Mouse (Mus musculus) mouse trophoblast stem cell (cell line): Measurements from ENCODE around the gene Zranb1.

ENCODE experiments used
- in situ Hi-C, 2 experiments: fragments of 300-500 bp; cut with MseI, MboI; formaldehyde crosslinking; loops; 2 replicates in 1 of 2; 3 replicates in 1 of 2; pipeline ENCODE4 v1.15.1; 2025

The Zranb1 gene

DNA sequence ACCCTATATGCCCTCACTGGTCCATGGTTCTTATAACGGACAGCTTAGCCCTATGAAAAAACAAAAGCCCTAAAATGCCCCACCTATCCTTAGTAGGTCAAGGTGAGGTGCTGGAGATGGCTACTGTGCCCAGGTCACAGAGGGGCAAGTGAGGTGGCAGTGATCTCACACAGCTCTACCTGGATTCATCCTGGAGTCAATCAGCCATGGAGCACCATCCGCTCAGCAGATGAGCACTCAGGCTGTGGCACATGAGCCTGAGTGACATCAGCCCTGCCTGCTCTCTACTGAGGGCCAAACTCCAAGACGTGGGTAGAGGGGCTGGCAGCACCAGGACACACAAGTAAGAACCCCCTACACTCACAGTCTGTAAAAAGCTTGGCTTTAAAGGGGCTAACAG, 70.4 kb downstream of the Zranb1 start:
- in situ Hi-C loops, result no loop called here

DNA sequence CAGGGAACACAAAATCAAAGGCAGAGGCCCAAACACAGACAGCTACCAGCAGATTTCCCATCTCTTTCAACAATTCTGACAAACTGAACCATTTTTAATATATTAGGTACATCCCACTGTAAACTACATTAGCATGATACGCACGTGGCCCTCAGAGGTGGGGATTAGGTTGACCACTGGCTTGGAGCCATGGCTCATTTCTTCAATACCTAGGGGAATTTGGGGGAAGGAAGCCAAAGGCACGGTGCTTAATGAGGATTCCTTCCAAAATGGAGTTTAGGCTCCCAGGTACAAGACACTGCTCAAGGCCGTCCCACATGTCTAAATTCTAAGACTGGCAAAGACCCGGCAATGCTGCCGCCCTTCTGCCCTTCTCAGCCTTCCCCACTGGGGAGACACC, 71.3 kb downstream of the Zranb1 start:
- in situ Hi-C loops, result no loop called here

DNA sequence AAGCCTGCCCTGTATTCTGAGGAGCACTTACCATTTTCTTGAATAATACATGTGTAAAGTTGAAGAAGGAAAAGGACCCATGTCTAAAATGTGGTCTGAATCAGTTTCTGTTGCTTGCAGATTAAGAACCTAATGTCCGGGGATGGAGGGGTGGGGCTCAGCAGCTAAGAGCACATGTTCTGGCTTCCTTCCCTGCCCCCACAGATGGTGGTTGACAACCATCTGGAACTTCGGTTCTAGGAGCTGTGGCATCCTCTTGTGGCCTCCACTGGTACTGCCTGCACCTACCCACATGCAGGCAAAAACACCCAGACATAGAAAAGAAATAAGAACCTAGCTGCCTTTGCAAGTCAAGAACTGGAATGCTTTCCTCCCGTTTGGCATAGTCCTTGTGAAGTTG, 72.5 kb downstream of the Zranb1 start:
- in situ Hi-C loops, result no loop called here

DNA sequence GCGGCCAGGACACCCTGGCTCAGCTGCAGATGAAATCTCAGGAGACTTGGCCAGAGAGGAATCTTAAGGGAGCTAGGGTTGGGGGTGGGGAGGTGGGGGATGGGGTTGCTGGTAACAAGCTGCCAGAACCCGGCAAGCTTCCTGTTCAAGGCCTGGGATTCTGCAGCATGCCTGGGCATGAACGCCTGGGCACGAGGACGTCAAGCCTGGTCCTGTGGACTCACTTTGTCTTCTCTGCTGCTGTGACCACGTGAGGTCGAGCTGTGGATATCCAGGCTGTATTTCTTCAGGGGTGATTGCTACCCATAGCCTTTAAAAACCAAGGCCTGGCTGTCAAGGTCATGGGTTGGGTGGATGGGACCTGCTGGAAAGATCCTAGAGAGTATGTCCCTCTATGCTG, 74.8 kb downstream of the Zranb1 start:
- in situ Hi-C loops, result no loop called here

DNA sequence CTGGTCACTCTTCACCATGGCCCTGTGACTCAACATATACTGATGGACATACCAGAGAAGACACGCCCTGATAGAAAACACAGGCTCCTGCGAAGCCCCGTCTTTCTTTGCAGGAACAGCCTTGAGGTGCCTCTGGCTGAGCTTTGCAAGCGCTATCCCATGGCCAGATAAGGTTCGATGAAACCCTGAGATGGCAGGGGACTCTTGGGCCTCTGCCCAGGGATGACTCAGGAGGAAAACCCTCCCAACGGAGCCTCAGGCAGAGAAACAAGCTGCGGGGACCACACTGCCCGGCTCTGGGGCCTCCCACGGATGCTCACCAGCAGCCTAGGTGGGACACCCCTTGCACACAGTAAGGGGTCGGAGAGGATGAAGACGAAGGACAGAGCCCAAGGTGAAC, 76.4 kb downstream of the Zranb1 start:
- in situ Hi-C loops, result no loop called here

DNA sequence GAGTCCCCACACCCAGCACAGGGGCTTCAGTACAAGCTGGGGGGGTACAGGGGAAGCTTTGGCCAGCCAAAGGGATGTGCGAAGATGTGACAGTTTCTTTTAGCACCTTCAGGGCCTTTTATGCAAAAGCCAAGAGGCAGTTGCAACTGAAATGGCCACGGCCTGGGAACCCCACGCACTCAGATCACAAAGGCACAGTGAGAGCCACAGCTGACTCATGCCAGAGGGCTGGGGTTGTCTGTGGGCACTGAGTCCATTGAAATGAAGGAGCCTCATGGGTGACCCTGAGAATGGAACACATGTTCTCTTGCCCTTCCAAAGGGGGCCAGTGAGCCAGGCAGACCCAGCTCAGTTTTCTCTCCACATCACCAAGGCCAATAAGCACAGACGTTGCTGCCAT, 77.7 kb downstream of the Zranb1 start:
- in situ Hi-C loops, result no loop called here

DNA sequence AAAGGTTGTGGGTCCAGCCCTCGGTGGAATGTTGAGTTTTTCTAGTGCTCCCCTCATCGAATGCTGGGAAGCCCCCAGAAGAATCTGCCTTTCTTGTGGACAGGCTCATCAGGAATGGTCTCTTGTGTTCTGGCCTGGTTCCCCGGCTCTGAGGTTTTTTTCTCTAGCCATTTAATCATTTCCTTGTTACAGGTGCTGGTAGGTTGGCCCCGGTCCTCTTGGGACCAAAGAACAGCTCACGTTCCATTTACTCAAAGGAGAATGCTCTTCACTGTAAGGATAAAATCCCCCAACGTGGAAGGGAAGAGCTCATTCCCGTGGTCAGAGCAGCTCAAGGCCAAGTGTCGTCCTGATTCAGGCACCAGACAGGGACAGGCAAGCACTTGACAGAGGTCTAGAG, 78.7 kb downstream of the Zranb1 start:
- in situ Hi-C loops, result no loop called here

DNA sequence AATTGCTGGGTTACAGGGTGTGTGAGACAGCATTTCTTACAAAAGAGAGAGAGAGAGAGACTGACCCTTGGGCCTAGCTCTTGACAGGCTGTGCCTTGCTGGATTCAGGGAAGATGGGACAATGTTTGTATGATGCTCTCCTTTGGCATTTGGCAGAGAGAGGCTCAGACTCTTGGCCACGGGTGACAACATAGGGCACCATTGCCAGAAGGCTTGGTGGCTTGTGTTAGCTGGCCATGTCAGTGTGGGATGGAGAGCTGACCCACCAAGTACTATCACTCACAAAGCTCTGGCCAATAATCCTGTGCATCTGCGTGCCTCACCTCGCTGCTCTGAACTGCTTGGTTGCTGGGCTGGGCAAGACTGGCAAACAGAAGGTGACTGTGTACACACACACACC, 79.5 kb downstream of the Zranb1 start:
- in situ Hi-C loops, result no loop called here

DNA sequence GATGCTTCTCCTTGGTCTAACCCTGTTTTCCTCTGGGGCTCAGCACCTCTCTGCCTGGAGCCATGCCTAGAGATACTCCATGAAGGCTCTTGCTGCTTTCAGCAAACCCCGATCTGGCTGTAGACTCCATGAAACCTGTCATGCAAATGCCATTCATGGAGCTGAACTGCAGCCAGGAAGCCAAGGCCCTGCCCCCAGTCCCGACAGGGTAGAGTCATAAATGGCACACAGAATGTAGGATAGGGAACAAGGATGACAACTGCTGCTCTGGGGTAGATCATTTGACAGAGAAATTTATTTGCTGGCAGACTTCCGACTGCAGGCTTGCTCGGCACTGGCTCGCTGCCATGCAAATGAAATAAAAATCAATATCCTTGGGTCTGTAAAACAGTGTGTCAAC, 80.2 kb downstream of the Zranb1 start:
- in situ Hi-C loops, result no loop called here

DNA sequence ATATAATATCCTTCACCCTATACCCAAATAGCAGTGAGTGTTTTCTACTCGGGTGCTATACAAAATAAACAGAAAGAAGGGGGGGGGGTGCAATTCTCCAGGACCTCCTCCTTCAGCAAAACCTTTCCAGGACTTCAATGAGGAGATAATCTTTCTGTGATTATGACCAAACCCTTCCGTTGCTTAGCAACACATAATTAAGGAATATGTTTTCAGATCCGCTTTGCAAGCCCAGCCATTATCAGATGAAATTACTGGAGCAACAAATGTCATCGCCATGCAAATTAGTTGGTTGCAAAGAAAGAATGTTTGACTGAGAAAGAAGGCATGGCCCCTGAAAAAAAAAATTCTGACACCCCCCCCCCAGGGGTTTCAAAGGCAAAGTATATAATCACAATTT, 80.7 kb downstream of the Zranb1 start:
- in situ Hi-C loops, result no loop called here

DNA sequence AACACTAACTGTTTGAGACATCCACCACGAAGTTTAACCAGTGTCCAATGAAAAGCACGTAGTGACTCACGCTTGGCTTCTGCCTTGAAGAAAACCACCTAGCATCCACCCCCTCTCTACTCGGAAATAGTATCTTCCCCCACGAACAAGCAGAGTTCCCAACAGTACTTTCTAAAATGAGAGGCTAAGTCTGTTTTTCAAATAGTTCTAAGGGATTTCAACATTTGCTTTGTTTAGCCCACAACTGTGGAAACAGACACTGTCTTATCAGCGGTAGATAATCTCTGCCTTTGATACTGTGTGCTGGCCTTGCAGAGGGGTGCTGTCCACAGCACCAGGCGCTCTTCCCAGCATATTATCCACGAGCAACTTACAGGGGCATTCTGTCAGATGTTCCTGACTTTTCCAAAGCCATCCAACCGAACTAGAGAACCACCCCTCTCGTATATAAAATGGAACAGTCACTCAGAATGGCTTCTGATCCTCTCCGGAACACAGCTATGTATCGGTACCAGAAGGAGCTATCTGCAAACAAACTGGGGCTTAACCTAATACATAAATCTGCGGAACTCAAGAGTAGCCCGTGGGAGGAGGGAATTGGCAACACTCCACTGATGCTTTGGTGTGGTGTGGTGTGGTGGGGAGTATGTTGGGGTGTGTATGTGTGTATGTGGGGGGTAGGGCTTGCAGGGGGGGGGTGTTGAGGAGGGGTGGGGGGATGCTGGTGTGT, 81.9 kb downstream of the Zranb1 start:
- in situ Hi-C loops, result no loop called here

DNA sequence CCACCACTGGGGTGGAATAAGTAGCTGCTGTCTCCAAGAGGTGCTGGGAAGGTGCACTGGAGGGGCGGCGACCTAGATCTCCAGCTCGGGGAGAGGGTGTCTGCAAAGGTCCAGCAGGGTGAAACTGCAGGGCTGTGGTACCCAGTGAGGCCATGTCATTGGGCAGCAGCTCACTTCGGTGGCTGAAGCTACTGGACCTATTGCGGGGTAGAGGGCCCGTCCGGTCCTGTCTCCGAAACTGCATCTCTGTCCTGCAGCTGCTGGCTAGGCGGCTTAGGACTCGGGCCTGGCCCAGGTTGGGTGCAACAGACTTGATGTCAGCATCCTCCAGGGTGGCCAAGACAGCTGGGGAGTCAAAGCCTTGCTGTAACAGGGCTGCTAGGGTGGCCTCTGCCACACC, 83.0 kb downstream of the Zranb1 start:
- in situ Hi-C loops, result no loop called here

DNA sequence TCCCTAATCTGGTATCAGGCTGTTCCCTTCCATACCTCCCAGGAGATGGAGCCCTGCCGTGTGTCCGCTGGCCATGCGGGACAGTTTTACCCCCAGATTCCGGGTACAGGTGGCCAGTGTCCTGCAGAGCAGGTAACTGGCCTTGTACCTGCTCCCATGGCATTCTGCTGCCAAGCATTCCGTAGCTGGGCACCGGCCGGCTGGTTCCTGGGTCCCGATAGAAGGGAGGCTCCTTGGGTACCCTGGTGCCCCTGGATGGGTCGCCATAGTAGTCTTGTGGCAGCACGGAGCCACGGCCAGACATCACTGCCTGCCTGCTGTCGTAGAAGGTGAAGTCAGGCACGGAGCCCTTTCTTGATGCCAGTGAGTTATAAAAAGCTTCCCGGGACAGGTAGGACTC, 83.7 kb downstream of the Zranb1 start:
- in situ Hi-C loops, result no loop called here

DNA sequence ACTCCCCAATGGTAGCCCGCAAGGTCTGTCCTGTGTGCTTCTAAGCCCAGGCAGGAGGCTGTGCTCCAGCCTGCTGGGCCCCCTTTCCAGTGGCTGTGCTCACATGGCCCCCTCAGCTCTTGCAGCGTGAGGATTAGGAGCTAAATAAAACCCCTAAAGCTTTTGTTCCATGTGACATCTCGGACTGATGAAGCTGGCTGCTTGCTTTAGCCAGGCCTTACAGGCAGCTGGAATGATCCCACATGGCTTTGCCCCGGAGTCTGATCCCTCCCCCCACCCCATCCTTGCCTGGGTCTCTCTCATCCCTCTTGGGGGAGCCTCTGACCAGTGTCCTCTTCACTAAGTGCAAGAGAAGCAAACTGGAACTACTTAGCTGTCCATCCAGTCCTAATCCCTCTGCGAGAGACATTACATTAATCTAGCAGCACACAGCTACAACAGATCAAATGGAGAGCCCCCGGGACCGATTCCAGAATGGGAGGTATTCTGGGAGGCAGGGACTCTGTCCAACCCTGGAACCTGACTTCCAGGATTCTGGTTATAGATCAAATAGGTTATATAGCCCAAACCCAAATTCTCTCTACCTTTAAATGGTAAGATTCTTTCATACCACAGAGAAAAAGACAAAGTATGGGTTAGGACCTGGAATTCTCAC, 84.6 kb downstream of the Zranb1 start:
- in situ Hi-C loops, result no loop called here

DNA sequence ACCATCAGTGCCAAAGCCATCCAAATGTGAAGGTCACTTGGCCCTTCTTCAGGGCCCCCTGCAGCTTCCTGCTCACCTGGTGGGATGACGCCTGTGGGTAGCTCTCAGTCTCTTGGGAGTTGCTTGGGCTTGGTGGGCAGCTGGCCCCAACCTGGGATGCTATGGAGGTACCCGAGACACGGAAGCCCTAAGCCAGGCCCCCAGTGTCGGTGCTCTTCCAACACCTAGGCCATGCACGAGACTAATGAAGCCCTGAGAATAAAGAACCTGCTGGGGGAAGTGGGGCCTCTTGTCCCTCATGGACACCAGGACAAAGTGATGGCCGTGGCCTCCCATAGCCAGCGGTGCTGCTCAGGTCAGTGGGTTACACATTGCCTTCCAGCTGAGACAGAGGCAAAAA, 88.0 kb downstream of the Zranb1 start:
- in situ Hi-C loops, result no loop called here

DNA sequence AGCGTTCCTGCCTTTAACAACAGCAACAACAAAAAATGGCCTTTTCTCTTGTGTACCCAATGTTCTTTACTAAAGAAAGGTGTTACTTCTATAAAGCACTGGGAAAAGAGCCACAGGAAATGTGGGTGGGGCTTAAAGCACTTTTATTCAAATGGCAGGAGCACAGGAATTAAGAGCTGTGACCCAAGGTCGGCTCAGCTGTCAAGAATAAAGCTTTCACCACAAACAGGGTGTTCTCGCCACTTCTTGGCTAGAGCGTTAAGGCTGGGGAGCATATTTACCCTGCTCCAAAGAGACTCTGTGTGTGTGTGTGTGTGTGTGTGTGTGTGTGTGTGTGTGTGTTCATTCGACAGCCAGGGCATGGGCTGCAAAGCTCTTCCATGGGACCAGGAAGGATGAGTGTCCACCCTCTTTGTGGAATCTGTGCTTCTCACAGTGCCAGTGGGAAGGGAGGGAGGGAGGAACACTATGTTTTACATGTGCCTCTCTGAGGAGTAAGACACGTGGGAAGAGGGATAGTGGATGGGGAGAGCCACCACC, 88.6 kb downstream of the Zranb1 start:
- in situ Hi-C loops, result no loop called here

DNA sequence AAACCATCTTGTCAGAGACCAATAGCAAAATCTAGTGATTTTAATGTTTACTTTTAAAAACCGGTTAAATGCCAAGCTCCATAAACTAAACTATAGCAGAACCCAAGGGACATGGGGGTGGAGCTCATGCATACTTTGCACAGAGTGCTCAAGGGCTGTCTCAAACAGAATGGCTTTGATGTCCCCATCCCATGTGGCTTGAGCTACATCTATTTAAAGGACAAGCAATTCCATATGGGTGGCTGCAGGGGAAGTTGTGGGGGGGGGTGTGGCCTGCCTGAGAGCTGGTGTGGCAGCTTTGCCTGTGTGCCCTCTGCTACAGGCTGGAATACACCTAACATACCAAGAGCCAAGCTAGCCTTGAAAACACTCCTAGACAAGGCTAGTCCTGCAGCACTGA, 93.8 kb downstream of the Zranb1 start:
- in situ Hi-C loops, result no loop called here

DNA sequence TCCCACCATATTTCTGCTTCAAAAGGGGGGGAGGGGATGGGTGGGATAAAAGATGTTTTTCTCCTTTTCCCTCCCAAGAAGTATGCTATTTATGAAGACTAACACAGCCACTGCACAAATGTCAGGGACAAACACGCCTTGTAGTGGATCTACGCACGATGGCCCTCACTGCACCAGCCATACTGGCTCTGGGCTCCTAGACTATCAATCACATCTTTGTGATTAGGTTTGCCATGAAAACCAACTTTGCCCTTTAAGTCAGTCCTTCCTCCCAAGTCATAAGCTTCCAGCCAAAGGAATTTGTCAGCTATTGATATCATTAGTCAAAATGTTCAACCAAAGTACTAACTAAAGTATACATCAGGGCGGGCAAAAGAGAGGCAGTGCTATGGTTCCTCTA, 97.0 kb downstream of the Zranb1 start:
- in situ Hi-C loops, result no loop called here

DNA sequence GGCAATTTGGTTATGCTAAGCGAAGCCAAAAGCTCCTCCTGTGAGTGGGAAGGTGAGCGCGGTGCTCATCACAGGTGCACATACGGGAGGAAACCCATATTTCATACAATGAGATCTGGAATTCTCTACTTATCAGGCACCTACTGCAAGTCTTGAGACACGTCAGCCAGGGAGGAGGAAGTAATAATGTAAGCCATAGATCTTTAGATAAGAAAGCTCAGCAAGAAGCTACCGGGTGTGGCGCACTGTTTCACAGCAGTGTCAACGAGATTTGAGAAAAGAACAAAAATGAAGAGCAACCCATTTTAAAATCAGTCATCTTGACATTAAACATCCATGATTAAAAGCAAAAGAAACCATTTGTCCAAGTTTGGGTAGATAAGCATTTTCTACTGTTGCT, 98.1 kb downstream of the Zranb1 start:
- in situ Hi-C loops, result no loop called here

DNA sequence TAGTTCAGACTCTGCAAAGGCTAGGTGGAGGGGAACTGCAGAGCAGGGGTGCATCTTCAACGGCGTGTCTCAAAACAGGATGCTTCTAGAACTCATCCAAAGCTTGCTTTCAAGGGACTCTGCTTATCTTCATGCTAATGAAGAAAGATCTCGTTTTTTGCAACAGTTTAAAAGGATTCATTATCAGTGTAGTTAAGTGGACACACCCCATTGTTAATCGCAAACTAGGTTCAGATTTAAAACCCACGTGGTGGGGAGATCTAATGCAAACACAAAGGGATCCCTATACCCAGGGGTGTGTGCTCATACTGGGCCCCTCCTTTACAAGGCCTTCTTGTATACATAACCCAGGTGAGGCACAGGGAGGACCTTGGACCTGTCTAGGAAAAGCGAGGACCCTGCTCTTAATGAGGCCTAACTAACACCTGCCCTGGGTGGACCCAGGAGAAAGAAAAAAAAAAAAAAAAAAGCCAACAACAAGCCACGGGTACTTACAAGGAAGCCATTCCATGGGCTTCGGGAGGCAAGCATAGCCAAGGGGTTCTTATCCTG, 98.6 kb downstream of the Zranb1 start:
- in situ Hi-C loops, result loop anchor here in 1 of 2 experiments (10.0 kb wide), 1 partner anchor 95 kb away; the partner anchor contains the start of genes Ctbp2 and Fgfr2

DNA sequence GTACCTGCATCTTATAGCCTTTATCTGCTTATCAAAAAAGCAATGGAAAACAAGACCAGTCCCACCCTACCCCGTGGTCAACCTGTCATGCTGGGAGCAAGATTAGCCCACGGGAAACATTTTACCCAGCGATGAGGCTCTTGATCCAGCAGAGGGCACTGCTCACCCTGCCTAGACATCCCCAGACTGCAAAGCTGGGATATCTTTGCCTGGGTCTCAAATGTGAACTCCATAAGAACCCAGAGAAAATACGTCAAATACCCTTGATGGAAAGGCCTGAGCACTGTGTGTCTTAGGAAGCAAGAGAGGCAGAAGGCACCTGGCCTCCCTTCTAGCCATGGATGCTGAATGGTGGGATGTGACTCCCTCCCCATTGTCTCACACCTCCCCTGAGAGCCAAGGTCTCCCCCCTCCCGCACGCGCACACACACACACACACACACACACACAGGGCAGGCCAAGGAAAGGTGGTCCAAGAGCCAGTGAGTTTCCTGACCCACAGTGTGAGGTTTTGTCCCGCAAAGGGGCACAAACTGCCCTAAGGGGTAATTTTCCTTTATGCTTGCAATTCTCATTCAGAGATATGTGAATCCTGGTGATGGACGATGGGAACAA, 101.8 kb downstream of the Zranb1 start:
- in situ Hi-C loops, result loop anchor here in 1 of 2 experiments (10.0 kb wide), 1 partner anchor 92 kb away; the partner anchor contains the start of genes Ctbp2 and Fgfr2

DNA sequence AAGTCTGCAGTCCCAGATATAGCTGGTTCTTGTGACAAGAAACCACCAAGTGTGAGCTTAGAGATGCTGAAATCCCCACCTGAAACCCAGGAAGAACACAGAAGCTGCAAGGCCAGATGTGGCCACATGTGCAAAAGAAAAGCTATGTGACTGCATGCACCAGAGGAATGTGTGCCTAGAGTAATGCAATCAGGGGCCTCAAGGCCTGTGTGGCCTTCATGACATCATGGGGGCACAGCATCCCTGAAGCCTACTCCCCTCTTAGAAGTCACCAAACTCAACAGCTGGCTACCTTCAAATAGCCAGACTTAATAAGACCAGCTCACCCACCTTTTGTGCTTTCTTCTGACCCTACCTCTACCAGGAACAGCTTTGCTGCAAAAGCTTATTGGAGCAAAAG, 105.0 kb downstream of the Zranb1 start:
- in situ Hi-C loops, result loop anchor here in 1 of 2 experiments (10.0 kb wide), 1 partner anchor 89 kb away; the partner anchor contains the start of genes Ctbp2 and Fgfr2
